Mouse (Mus musculus) CH12.LX (cell line): ENCODE measurements around the gene Ppp1r14b. TPM values are rescaled to one million over a fixed set of nuclear protein-coding genes. Genes with fewer than 3 reads are reported as not detected.
A peak's percentile ranks its signal among the peaks of the same experiment; 100 is the strongest.

Experiments
- DNase-seq: peaks from one replicate; pipeline ENCODE4 v3.0.0-alpha.2; 2013; ENCODE audit errors: extremely low read depth
- H3K27ac ChIP-seq: 2 replicates; pipeline ENCODE4 v1.5.1; 2012; ENCODE audit warnings: low read depth, mild to moderate bottlenecking, control low read depth, moderate library complexity; ENCODE audit not compliant: insufficient read depth
- H3K27me3 ChIP-seq: replicated peaks from 2 replicates; pipeline ENCODE3; 2012; ENCODE audit warnings: inconsistent platforms
- H3K36me3 ChIP-seq, 2 experiments: replicated peaks in 1 of 2; 2 replicates each; pipeline versions ENCODE3 to v1.6.1; 2012; ENCODE audit warnings: inconsistent platforms in 1 of 2, low read length in 1 of 2, mild to moderate bottlenecking in 1 of 2, mixed read lengths in 1 of 2, moderate library complexity in 1 of 2; ENCODE audit not compliant: control insufficient read depth in 1 of 2, insufficient read depth in 1 of 2
- H3K4me1 ChIP-seq, 2 experiments: 2 replicates each; pipeline ENCODE4 v1.6.1; 2012; ENCODE audit warnings: inconsistent platforms in 1 of 2, moderate library complexity in 1 of 2; ENCODE audit not compliant: insufficient read depth in 2 of 2, control insufficient read depth in 1 of 2
- H3K4me2 ChIP-seq: 2 replicates; pipeline ENCODE4 v1.6.1; 2012; ENCODE audit warnings: low read depth, mild to moderate bottlenecking, control low read depth; ENCODE audit not compliant: poor library complexity, insufficient read depth, severe bottlenecking
- H3K4me3 ChIP-seq, 3 experiments: fragments of 150-350 bp in 1 of 3; sonication (generic) in 1 of 3; replicated peaks in 1 of 3; 2 replicates each; pipeline versions ENCODE3 to v1.5.1; 2011 to 2012; ENCODE audit warnings: low read depth in 2 of 3, low read length in 2 of 3, mild to moderate bottlenecking in 2 of 3, moderate library complexity in 2 of 3, control low read depth in 1 of 3, improper control_type of control experiment in 1 of 3, inconsistent platforms in 1 of 3, mixed read lengths in 1 of 3; ENCODE audit not compliant: poor library complexity in 1 of 3
- H3K79me2 ChIP-seq: replicated peaks from 2 replicates; pipeline ENCODE4 v1.6.1; 2012; ENCODE audit warnings: mild to moderate bottlenecking, moderate library complexity; ENCODE audit not compliant: control insufficient read depth, poor library complexity, insufficient read depth, severe bottlenecking; ENCODE audit errors: extremely low read depth
- H3K9ac ChIP-seq: 2 replicates; pipeline ENCODE4 v1.6.1; 2012; ENCODE audit warnings: low read depth, mild to moderate bottlenecking, control low read depth, moderate library complexity; ENCODE audit not compliant: insufficient read depth
- H3K9me3 ChIP-seq: replicated peaks from 2 replicates; pipeline ENCODE3; 2012; ENCODE audit warnings: low read length, inconsistent platforms, mixed read lengths
- BHLHE40 ChIP-seq: IDR thresholded peaks from 2 replicates; pipeline ENCODE4 v1.6.1; 2011; ENCODE audit warnings: mild to moderate bottlenecking, low read depth, low read length, improper control_type of control experiment
- CHD1 ChIP-seq: IDR thresholded peaks from 2 replicates; pipeline ENCODE4 v1.6.1; 2012; ENCODE audit warnings: low read depth, low read length, improper control_type of control experiment, inconsistent platforms
- CHD2 ChIP-seq: IDR thresholded peaks from 2 replicates; pipeline ENCODE4 v1.6.1; 2011; ENCODE audit warnings: low read length, improper control_type of control experiment
- E2F4 ChIP-seq: IDR thresholded peaks from 2 replicates; pipeline ENCODE4 v1.6.1; 2011; ENCODE audit warnings: low read depth, low read length, improper control_type of control experiment; ENCODE audit not compliant: insufficient replicate concordance
- ELF1 ChIP-seq: IDR thresholded peaks from 2 replicates; pipeline ENCODE4 v1.6.1; 2014; ENCODE audit warnings: low read depth, mild to moderate bottlenecking, inconsistent platforms, low read length, improper control_type of control experiment
- EP300 ChIP-seq: IDR thresholded peaks from 2 replicates; pipeline ENCODE4 v1.6.1; 2011; ENCODE audit warnings: low read length, improper control_type of control experiment
- GABPA ChIP-seq: IDR thresholded peaks from 2 replicates; pipeline ENCODE4 v1.6.1; 2012; ENCODE audit warnings: low read depth, low read length, improper control_type of control experiment, inconsistent platforms; ENCODE audit not compliant: insufficient replicate concordance
- IRF4 ChIP-seq: IDR thresholded peaks from 2 replicates; pipeline ENCODE4 v1.6.1; 2014; ENCODE audit warnings: low read depth, mild to moderate bottlenecking, inconsistent platforms, low read length, improper control_type of control experiment
- JUND ChIP-seq: conservative IDR thresholded peaks from 2 replicates; pipeline ENCODE4 v1.6.1; 2011; ENCODE audit warnings: low read depth, low read length, improper control_type of control experiment
- MAFK ChIP-seq: IDR thresholded peaks from 2 replicates; pipeline ENCODE4 v1.6.1; 2011; ENCODE audit warnings: low read length, improper control_type of control experiment; ENCODE audit not compliant: insufficient replicate concordance
- MAX ChIP-seq: IDR thresholded peaks from 2 replicates; pipeline ENCODE4 v1.6.1; 2011; ENCODE audit warnings: low read length, improper control_type of control experiment
- MYC ChIP-seq: IDR thresholded peaks from 2 replicates; pipeline ENCODE4 v1.6.1; 2011; ENCODE audit warnings: low read depth, mild to moderate bottlenecking, improper control_type of control experiment, low read length
- NELFE ChIP-seq: IDR thresholded peaks from 2 replicates; pipeline ENCODE4 v1.6.1; 2011; ENCODE audit warnings: low read depth, low read length, improper control_type of control experiment
- NRF1 ChIP-seq: IDR thresholded peaks from 2 replicates; pipeline ENCODE4 v1.6.1; 2014; ENCODE audit warnings: low read depth, mild to moderate bottlenecking, inconsistent platforms, low read length, improper control_type of control experiment, moderate library complexity
- PAX5 ChIP-seq: IDR thresholded peaks from 2 replicates; pipeline ENCODE4 v1.6.1; 2012; ENCODE audit warnings: low read length, inconsistent platforms, mixed read lengths
- POLR2AphosphoS2 ChIP-seq: IDR thresholded peaks from 2 replicates; pipeline ENCODE4 v1.6.1; 2011; ENCODE audit warnings: low read depth, low read length, improper control_type of control experiment
- RAD21 ChIP-seq: IDR thresholded peaks from 2 replicates; pipeline ENCODE4 v1.6.1; 2011; ENCODE audit warnings: low read depth, mild to moderate bottlenecking, low read length, improper control_type of control experiment, moderate library complexity
- SIN3A ChIP-seq: IDR thresholded peaks from 2 replicates; pipeline ENCODE4 v1.6.1; 2012; ENCODE audit warnings: low read length, improper control_type of control experiment, inconsistent platforms
- SMC3 ChIP-seq: IDR thresholded peaks from 2 replicates; pipeline ENCODE4 v1.6.1; 2011; ENCODE audit warnings: low read depth, low read length, improper control_type of control experiment
- UBTF ChIP-seq: IDR thresholded peaks from 2 replicates; pipeline ENCODE4 v1.6.1; 2012; ENCODE audit warnings: low read depth, mild to moderate bottlenecking, inconsistent platforms, low read length, improper control_type of control experiment, moderate library complexity
- ZC3H11A ChIP-seq: IDR thresholded peaks from 2 replicates; pipeline ENCODE4 v1.6.1; 2012; ENCODE audit warnings: low read depth, mild to moderate bottlenecking, inconsistent platforms, low read length, improper control_type of control experiment
- ZNF384 ChIP-seq: IDR thresholded peaks from 2 replicates; pipeline ENCODE4 v1.6.1; 2012; ENCODE audit warnings: low read depth, low read length, improper control_type of control experiment, inconsistent platforms
- dilution Hi-C: fragments of 300-500 bp; cut with MboI; formaldehyde crosslinking; loops from 2 replicates; pipeline ENCODE4 v1.14.3; 2020; ENCODE audit warnings: low sequenced_read_pairs; ENCODE audit not compliant: extremely low pct_unique_long_range_greater_than_20kb, extremely low pct_ligation_motif_present
- in situ Hi-C: fragments of 300-500 bp; cut with MboI; formaldehyde crosslinking; loops from 3 replicates; pipeline ENCODE4 v1.14.3; 2019; ENCODE audit warnings: low sequenced_read_pairs, low pct_ligation_motif_present, low pct_unique_long_range_greater_than_20kb, mixed read lengths
- polyA plus RNA-seq: library from polyadenylated mRNA; unstranded; fragments of >175 nt; gene quantifications from 2 replicates; pipeline ENCODE4 v1.2.1, GENCODE M21; 2012; ENCODE audit warnings: low read depth; ENCODE audit not compliant: insufficient read length
- total RNA-seq, 2 experiments: library from RNA; depleted of rRNA; stranded (reverse); fragments of 300-350 nt in 1 of 2; fragments of >200 nt in 1 of 2; gene quantifications; 2 replicates each; pipeline ENCODE4 v1.2.3; 2012 to 2014

The Ppp1r14b gene
- total and polyA plus RNA-seq, 3 experiments: 167 to 256 (median 241) TPM

- TF ChIP-seq E2F4 (0 out of 2 replicates have a peak, but pooled peaks have one; percentile 26), RAD21 (no peak), NELFE (peak; percentile 98), ZNF384 (no peak), PAX5 (no peak), MAX (peak; percentile 15; the same call in 1 of the 2 replicates), JUND (no peak), IRF4 (no peak)
These were observed 5.8 kb downstream of the Ppp1r14b start, which contains the start of gene Fkbp2 (continued) for GRCm38 (mm10) chr19:6980381-6981093.

GRCm38 (mm10) chr19:6981465-6981864 is 6.7 kb downstream of the Ppp1r14b start:
- H3K27ac ChIP-seq: no peak overlapping the region
- in situ Hi-C loops (no loop called here), dilution Hi-C loops (no loop called here)
- TF ChIP-seq CHD1: no peak
- no peak for TF ChIP-seq E2F4
- no peak for TF ChIP-seq EP300
- H3K36me3 ChIP-seq: peaks cover 27 to 64% of the 10 kb centered on the region in 2 experiments
- H3K4me1 ChIP-seq: peaks cover 22 to 50% of the 10 kb centered on the region in 2 experiments
- DNase-seq: no peak
- peaks cover 17% of the 10 kb centered on the region for H3K79me2 ChIP-seq
- no peaks in the 10 kb centered on the region for H3K27me3 ChIP-seq
- peak overlapping the region; percentile 84 for H3K4me2 ChIP-seq
- H3K4me3 ChIP-seq: peak overlapping the region in 2 of 3 experiments; percentile 73 to 83
- no peaks in the 10 kb centered on the region for H3K9me3 ChIP-seq
- H3K9ac ChIP-seq: peak overlapping the region; percentile 78

- H3K4me3 ChIP-seq: no peak overlapping the region
- no peak overlapping the region for H3K9ac ChIP-seq
- no peak for DNase-seq
- TF ChIP-seq JUND (no peak), EP300 (no peak), ELF1 (no peak), GABPA (no peak), MAFK (no peak), MYC (no peak), NRF1 (no peak), UBTF (no peak), SMC3 (no peak), CHD2 (no peak), BHLHE40 (no peak), CHD1 (no peak), SIN3A (no peak), IRF4 (no peak), ZC3H11A (no peak), POLR2AphosphoS2 (no peak)
- peaks cover 2% of the 10 kb centered on the region; the same call in 1 of the 2 replicates for H3K79me2 ChIP-seq
- H3K9me3 ChIP-seq: no peaks in the 10 kb centered on the region
- dilution Hi-C loops: no loop called here
- no peak overlapping the region for H3K4me2 ChIP-seq
- peaks cover 12 to 39% of the 10 kb centered on the region in 2 experiments for H3K4me1 ChIP-seq
- H3K36me3 ChIP-seq: peaks cover 15 to 45% of the 10 kb centered on the region in 2 experiments
- no peaks in the 10 kb centered on the region for H3K27me3 ChIP-seq
- in situ Hi-C loops: no loop called here
- no peak overlapping the region for H3K27ac ChIP-seq
These were observed 8.9 kb downstream of the Ppp1r14b start for GRCm38 (mm10) chr19:6983621-6984020.
